Mouse (Mus musculus) liver, embryonic 11.5 days (tissue): ENCODE measurements around the gene Syt1. TPM values are rescaled to one million over a fixed set of nuclear protein-coding genes. Genes with fewer than 3 reads are reported as not detected.

ENCODE experiments used
- ATAC-seq: fragments of 200-750 bp; cut with Nextera tagmentation; replicated peaks from 2 replicates; pipeline ENCODE4 v1.8.0; 2017; ENCODE audit warnings: moderate number of reproducible peaks, mild to moderate bottlenecking, moderate TSS enrichment, moderate library complexity; ENCODE audit not compliant: low FRiP score
- DNase-seq: peaks from one replicate; pipeline ENCODE4 v3.0.0-alpha.2; 2017; ENCODE audit warnings: low spot score
- H3K27ac ChIP-seq: fragments of 300-500 bp; sonication (generic); 2 replicates; pipeline ENCODE4 v1.5.1; 2014; ENCODE audit warnings: mild to moderate bottlenecking, low read depth, low read length, control low read depth
- H3K27me3 ChIP-seq: fragments of 300-500 bp; sonication (generic); replicated peaks from 2 replicates; pipeline ENCODE4 v1.6.1; 2014; ENCODE audit warnings: low read length, mixed read lengths; ENCODE audit not compliant: control insufficient read depth, insufficient read depth
- H3K36me3 ChIP-seq: fragments of 300-500 bp; sonication (generic); 2 replicates; pipeline ENCODE4 v1.6.1; 2014; ENCODE audit warnings: mild to moderate bottlenecking, low read length, moderate library complexity, mixed read lengths; ENCODE audit not compliant: control insufficient read depth, insufficient read depth
- H3K4me1 ChIP-seq: fragments of 300-500 bp; sonication (generic); replicated peaks from 2 replicates; pipeline ENCODE4 v1.6.1; 2014; ENCODE audit warnings: low read length, mixed read lengths; ENCODE audit not compliant: control insufficient read depth, insufficient read depth
- H3K4me2 ChIP-seq: fragments of 300-500 bp; sonication (generic); 2 replicates; pipeline ENCODE4 v1.6.1; 2014; ENCODE audit warnings: mild to moderate bottlenecking, control low read depth, moderate library complexity
- H3K4me3 ChIP-seq: fragments of 300-500 bp; sonication (generic); 2 replicates; pipeline ENCODE4 v1.5.1; 2014; ENCODE audit warnings: low read depth, low read length, control low read depth
- H3K9ac ChIP-seq: fragments of 300-500 bp; sonication (generic); 2 replicates; pipeline ENCODE4 v1.6.1; 2014; ENCODE audit warnings: low read depth, low read length, control low read depth
- H3K9me3 ChIP-seq: fragments of 300-500 bp; sonication (generic); 2 replicates; pipeline ENCODE4 v1.6.1; 2016; ENCODE audit warnings: low read length, inconsistent platforms, mixed read lengths; ENCODE audit not compliant: control insufficient read depth
- WGBS: fragments of 180-500 bp; shearing (Covaris S2); extraction: QIAGEN DNeasy Blood & Tissue Kit; methylation state at CpG from one replicate; pipeline ENCODE4 v1.1.7; 2014; 5-methylcytosine and 5-hydroxymethylcytosine counted together
- polyA plus RNA-seq: library from polyadenylated mRNA; unstranded; fragments of >200 nt; fragmentation: Nextera tagmentation; extraction: Ambion mirVana; gene quantifications from 2 replicates; pipeline ENCODE4 v1.2.1, GENCODE M21; 2014

The Syt1 gene
- polyA plus RNA-seq, 1 experiment from 2014 or later: 1.5 TPM

- ATAC-seq (no peak), DNase-seq (no peak)
- Histone ChIP-seq H3K9ac (no peak overlapping the region), H3K27me3 (no peaks in the 10 kb centered on the region), H3K9me3 (no peaks in the 10 kb centered on the region), H3K4me3 (no peak overlapping the region), H3K4me1 (no peaks in the 10 kb centered on the region), H3K36me3 (no peaks in the 10 kb centered on the region), H3K27ac (no peak overlapping the region), H3K4me2 (no peak overlapping the region)
- 72% methylated on average over 7 of the region's 7 CpGs for WGBS
Observed at GRCm38 (mm10) chr10:108649174-108649573, 361.6 kb downstream of the Syt1 start.

- DNase-seq (no peak), ATAC-seq (no peak)
- Histone ChIP-seq H3K4me1 (no peaks in the 10 kb centered on the region), H3K4me2 (no peak overlapping the region), H3K9ac (no peak overlapping the region), H3K4me3 (no peak overlapping the region), H3K27ac (no peak overlapping the region), H3K27me3 (no peaks in the 10 kb centered on the region), H3K36me3 (no peaks in the 10 kb centered on the region), H3K9me3 (no peaks in the 10 kb centered on the region)
- 75% methylated on average over 5 of the region's 5 CpGs for WGBS
Observed at GRCm38 (mm10) chr10:108643915-108644314, 366.9 kb downstream of the Syt1 start.

- Histone ChIP-seq H3K9ac (no peak overlapping the region), H3K4me3 (no peak overlapping the region), H3K27me3 (no peaks in the 10 kb centered on the region), H3K9me3 (no peaks in the 10 kb centered on the region), H3K36me3 (no peaks in the 10 kb centered on the region), H3K4me1 (no peaks in the 10 kb centered on the region), H3K4me2 (no peak overlapping the region), H3K27ac (no peak overlapping the region)
- ATAC-seq (no peak), DNase-seq (no peak)
- WGBS: 67% methylated on average over 5 of the region's 5 CpGs
Observed at GRCm38 (mm10) chr10:108638095-108638494, 372.7 kb downstream of the Syt1 start.

GRCm38 (mm10) chr10:108636086-108636485 is 374.7 kb downstream of the Syt1 start:
- WGBS: 80% methylated on average over 7 of the region's 7 CpGs
- H3K4me1 ChIP-seq: no peaks in the 10 kb centered on the region
- ATAC-seq: no peak
- no peak overlapping the region for H3K27ac ChIP-seq
- no peak overlapping the region for H3K4me3 ChIP-seq
- H3K9ac ChIP-seq: no peak overlapping the region
- no peaks in the 10 kb centered on the region for H3K36me3 ChIP-seq
- no peaks in the 10 kb centered on the region for H3K27me3 ChIP-seq
- H3K4me2 ChIP-seq: no peak overlapping the region
- DNase-seq: no peak
- H3K9me3 ChIP-seq: no peaks in the 10 kb centered on the region

- DNase-seq (no peak), ATAC-seq (no peak)
- H3K9ac ChIP-seq: no peak overlapping the region
- no peaks in the 10 kb centered on the region for H3K4me1 ChIP-seq
- H3K9me3 ChIP-seq: no peaks in the 10 kb centered on the region
- H3K36me3 ChIP-seq: no peaks in the 10 kb centered on the region
- H3K4me3 ChIP-seq: no peak overlapping the region
- H3K27ac ChIP-seq: no peak overlapping the region
- no peaks in the 10 kb centered on the region for H3K27me3 ChIP-seq
- H3K4me2 ChIP-seq: no peak overlapping the region
- WGBS: 80% methylated on average over 4 of the region's 4 CpGs
Observed at GRCm38 (mm10) chr10:108635616-108636015, 375.2 kb downstream of the Syt1 start.

- no peak for DNase-seq
- H3K36me3 ChIP-seq: no peaks in the 10 kb centered on the region
- WGBS: 86% methylated on average over 8 of the region's 8 CpGs
Observed at GRCm38 (mm10) chr10:108630841-108631240, 379.9 kb downstream of the Syt1 start.

GRCm38 (mm10) chr10:108626404-108626803 is 384.4 kb downstream of the Syt1 start:
- Histone ChIP-seq H3K4me3 (no peak overlapping the region), H3K4me2 (no peak overlapping the region), H3K27me3 (no peaks in the 10 kb centered on the region), H3K4me1 (no peaks in the 10 kb centered on the region), H3K9ac (no peak overlapping the region), H3K36me3 (no peaks in the 10 kb centered on the region), H3K9me3 (no peaks in the 10 kb centered on the region), H3K27ac (no peak overlapping the region)
- WGBS: 53% methylated on average over 3 of the region's 3 CpGs
- ATAC-seq (no peak), DNase-seq (no peak)

More at GRCm38 (mm10) chr10:108630841-108631240, 379.9 kb downstream of the Syt1 start:
- Histone ChIP-seq H3K4me2 (no peak overlapping the region), H3K27me3 (no peaks in the 10 kb centered on the region), H3K9me3 (no peaks in the 10 kb centered on the region), H3K4me1 (no peaks in the 10 kb centered on the region), H3K4me3 (no peak overlapping the region), H3K27ac (no peak overlapping the region), H3K9ac (no peak overlapping the region)
- no peak for ATAC-seq

GRCm38 (mm10) chr10:108623002-108623401 is 387.8 kb downstream of the Syt1 start:
- ATAC-seq: no peak
- no peaks in the 10 kb centered on the region for H3K36me3 ChIP-seq
- no peak overlapping the region for H3K9ac ChIP-seq
- H3K4me3 ChIP-seq: no peak overlapping the region
- WGBS: 56% methylated on average over 4 of the region's 4 CpGs
- H3K9me3 ChIP-seq: no peaks in the 10 kb centered on the region
- no peak overlapping the region for H3K27ac ChIP-seq
- no peaks in the 10 kb centered on the region for H3K27me3 ChIP-seq
- no peaks in the 10 kb centered on the region for H3K4me1 ChIP-seq
- DNase-seq: no peak
- no peak overlapping the region for H3K4me2 ChIP-seq

GRCm38 (mm10) chr10:108619861-108620260 is 390.9 kb downstream of the Syt1 start:
- WGBS: 83% methylated on average over 5 of the region's 5 CpGs
- Histone ChIP-seq H3K4me3 (no peak overlapping the region), H3K4me1 (no peaks in the 10 kb centered on the region), H3K27ac (no peak overlapping the region), H3K9ac (no peak overlapping the region), H3K9me3 (no peaks in the 10 kb centered on the region), H3K27me3 (no peaks in the 10 kb centered on the region), H3K36me3 (no peaks in the 10 kb centered on the region), H3K4me2 (no peak overlapping the region)
- no peak for DNase-seq
- ATAC-seq: no peak
